In the genomic region with DNA sequence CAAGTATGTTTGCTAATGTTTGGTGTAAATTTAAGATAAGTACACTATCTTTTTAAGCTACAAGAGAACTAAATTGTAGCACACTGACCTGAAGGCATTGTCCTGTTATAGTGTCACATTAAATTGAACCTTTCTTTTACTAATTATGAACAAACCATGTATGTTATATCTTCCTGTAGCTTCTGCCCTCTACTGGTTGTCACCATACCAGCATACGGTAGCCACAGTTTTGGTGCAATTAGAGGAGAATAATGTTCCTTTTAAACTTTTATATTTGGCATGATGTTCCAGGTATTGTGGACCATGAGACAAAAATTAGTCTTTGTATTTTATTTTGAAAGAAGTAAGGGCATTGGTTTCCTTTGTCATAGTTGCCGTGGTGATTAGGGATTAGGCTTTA, we compare ENCODE assay signal across 12 mouse cellular contexts. TPM values are rescaled to one million over a fixed set of nuclear protein-coding genes. Genes with fewer than 3 reads are reported as not detected.
DNase-seq lines count a peak whose midpoint lies in the region; ATAC-seq and TF ChIP-seq lines count a peak whose summit lies in the region.
"Had no signal": no experiment of that assay in that cellular context is flagged by ENCODE, and none has a peak within 500 bp of the region (broad histone marks: within the 10 kb centered on the region; RNA-seq: fewer than 3 reads in every experiment).

No protein-coding gene starts in this region.

- no peaks in the 10 kb centered on the region for H3K4me1 ChIP-seq in midbrain, postnatal 0 days (ENCODE audit: insufficient read depth, low read length)
- no peaks in the 10 kb centered on the region for H3K4me1 ChIP-seq in midbrain, embryonic 16.5 days (ENCODE audit: control insufficient read depth, insufficient read depth, low read length)
- H3K4me1 ChIP-seq: limb, embryonic 10.5 days had no signal

- 83% methylated on average over 2 of the region's 2 CpGs for WGBS in midbrain, postnatal 0 days
- 84% methylated on average over 2 of the region's 2 CpGs for WGBS in midbrain, embryonic 16.5 days

- H3K9ac ChIP-seq in midbrain, postnatal 0 days (replicated peaks; ENCODE audit: low read length, poor library complexity, severe bottlenecking): no peak overlapping the region
- no peak overlapping the region for H3K9ac ChIP-seq in midbrain, embryonic 16.5 days (ENCODE audit: low read depth, low read length)

- ATAC-seq in midbrain, postnatal 0 days (ENCODE audit: low FRiP score): no peak
- ATAC-seq in midbrain, embryonic 16.5 days: no peak
- ATAC-seq in Patski: no peak
- no peak for ATAC-seq in megakaryocyte-erythroid progenitor cell, adult 5-6 weeks (replicated peaks; ENCODE audit: low FRiP score, low TSS enrichment, poor library complexity, severe bottlenecking)

- H3K4me2 ChIP-seq in midbrain, postnatal 0 days (ENCODE audit: low read depth, low read length, poor library complexity, severe bottlenecking): no peak overlapping the region
- no peak overlapping the region for H3K4me2 ChIP-seq in midbrain, embryonic 16.5 days (ENCODE audit: low read length)

- no peak overlapping the region for H3K4me3 ChIP-seq in midbrain, postnatal 0 days (ENCODE audit: low read depth, low read length)
- no peak overlapping the region for H3K4me3 ChIP-seq in midbrain, embryonic 16.5 days (ENCODE audit: low read depth, low read length)
- H3K4me3 ChIP-seq: limb, embryonic 10.5 days; megakaryocyte, embryonic 14.5 days had no signal

- H3K9me3 ChIP-seq in midbrain, postnatal 0 days (ENCODE audit: low read length): no peaks in the 10 kb centered on the region
- no peaks in the 10 kb centered on the region for H3K9me3 ChIP-seq in midbrain, embryonic 16.5 days (replicated peaks; ENCODE audit: control insufficient read depth, low read length, poor library complexity, severe bottlenecking)
- H3K9me3 ChIP-seq: limb, embryonic 10.5 days; megakaryocyte, embryonic 14.5 days had no signal

- peak; percentile 73 for TF ChIP-seq CTCF in midbrain, postnatal 0 days (IDR thresholded peaks at IDR 0.05)
- peak; percentile 55 for TF ChIP-seq CTCF in Patski (IDR thresholded peaks at IDR 0.05)

- POLR2A ChIA-PET in Patski (lab: Charles Lee): no interaction called here

- in situ Hi-C loops in Patski (cut with MboI; ENCODE audit: low pct_unique_long_range_greater_than_20kb): loop anchor here (25.0 kb wide), 2 partner anchors 110 to 860 kb away; no protein-coding TSS in a partner anchor

- no peaks in the 10 kb centered on the region for H3K27me3 ChIP-seq in midbrain, postnatal 0 days (ENCODE audit: insufficient read depth, low read length)
- no peaks in the 10 kb centered on the region for H3K27me3 ChIP-seq in midbrain, embryonic 16.5 days (ENCODE audit: control insufficient read depth, insufficient read depth, low read depth, low read length)
- H3K27me3 ChIP-seq in Patski: no peaks in the 10 kb centered on the region
- H3K27me3 ChIP-seq: megakaryocyte, embryonic 14.5 days had no signal

- CTCF ChIA-PET in Patski (lab: Charles Lee): interaction anchor here (1.6 to 2.4 kb wide), 4 partner anchors 98 to 148 kb away, joined by 3 to 12 read pairs (median 7); no protein-coding TSS in a partner anchor

- peaks cover 17% of the 10 kb centered on the region; the same call in 1 of the 2 replicates for H3K36me3 ChIP-seq in midbrain, postnatal 0 days (ENCODE audit: insufficient read depth, low read length)
- peaks cover 15% of the 10 kb centered on the region for H3K36me3 ChIP-seq in midbrain, embryonic 16.5 days (ENCODE audit: control insufficient read depth, insufficient read depth, low read length)

- H3K27ac ChIP-seq in midbrain, postnatal 0 days (ENCODE audit: low read depth, low read length): no peak overlapping the region
- no peak overlapping the region for H3K27ac ChIP-seq in midbrain, embryonic 16.5 days (ENCODE audit: low read length)
- H3K27ac ChIP-seq: limb, embryonic 10.5 days had no signal

- DNase-seq in kidney, adult 9 months: peak; percentile 24
- no peak for DNase-seq in kidney, adult 11 months
- no peak for DNase-seq in midbrain, postnatal 0 days (ENCODE audit: low spot score)
- DNase-seq in Patski (ENCODE audit: low read depth, low spot score): no peak
- DNase-seq in retina, embryonic 14.5 days (ENCODE audit: low spot score): peak; percentile 17
- no peak for DNase-seq in lung, postnatal 10 days
- DNase-seq: heart, postnatal 36 days had no signal

RNA-seq across cellular contexts. Expression of a gene that starts 27.4 kb away (rescaled TPM):
- 0.05 and 0.42 TPM in 2 replicates for total RNA-seq in midbrain, postnatal 0 days (2014; rRNA removed)
- 0.21 and 0.22 TPM in 2 replicates for polyA plus RNA-seq in midbrain, postnatal 0 days (2015; fragmentation: Nextera tagmentation; extraction: Ambion mirVana)
- 0.17 and 0.18 TPM in 2 replicates for polyA plus RNA-seq in midbrain, embryonic 16.5 days (2015; fragmentation: Nextera tagmentation; extraction: Ambion mirVana)
- 0.03 TPM for polyA plus RNA-seq in Patski (2021)
- total RNA-seq in megakaryocyte-erythroid progenitor cell, adult 5-6 weeks (2014; fragmentation: Nextera tagmentation): not detected in 2 replicates
- not detected in 2 replicates for total RNA-seq in megakaryocyte-erythroid progenitor cell, adult 5-6 weeks (2017)
- total RNA-seq: heart, postnatal 36 days; neutrophil, adult 5-6 weeks had no signal
- polyA plus RNA-seq: limb, embryonic 10.5 days had no signal

Comparison
In these comparisons a context has a peak if more than half of its experiments do, and no peak if none do; other contexts are left out.
1. DNase-seq: peak in kidney, adult 9 months (single experiment) and retina, embryonic 14.5 days (single experiment); none in kidney, adult 11 months (single experiment), midbrain, postnatal 0 days (single experiment), Patski (single experiment) and lung, postnatal 10 days (single experiment).